Mouse (Mus musculus) MEL (cell line): Measurements from ENCODE around the gene Gla. TPM values are rescaled to one million over a fixed set of nuclear protein-coding genes. Genes with fewer than 3 reads are reported as not detected.

Experiments
- DNase-seq: peaks from one replicate; pipeline ENCODE4 v3.0.0; 2011; ENCODE audit warnings: low read depth, low spot score
- H3K27ac ChIP-seq: 2 replicates; pipeline ENCODE4 v1.5.1; 2012; ENCODE audit warnings: low read depth, mild to moderate bottlenecking, control low read depth, low read length, moderate library complexity; ENCODE audit not compliant: control insufficient read depth
- H3K27me3 ChIP-seq, 2 experiments: fragments of 150-350 bp in 1 of 2; sonication (generic) in 1 of 2; 2 replicates each; pipeline ENCODE4 v1.6.1; 2012; ENCODE audit warnings: low read length in 2 of 2, mild to moderate bottlenecking in 2 of 2, improper control_type of control experiment in 1 of 2, moderate library complexity in 1 of 2; ENCODE audit not compliant: insufficient read depth in 2 of 2, control insufficient read depth in 1 of 2
- H3K36me3 ChIP-seq, 2 experiments: 2 replicates each; pipeline ENCODE4 v1.6.1; 2012 to 2014; ENCODE audit warnings: low read length in 2 of 2, improper control_type of control experiment in 1 of 2, inconsistent platforms in 1 of 2, mild to moderate bottlenecking in 1 of 2; ENCODE audit not compliant: insufficient read depth in 2 of 2, control insufficient read depth in 1 of 2
- H3K4me1 ChIP-seq, 2 experiments: fragments of 150-350 bp in 1 of 2; sonication (generic) in 1 of 2; 2 replicates each; pipeline ENCODE4 v1.6.1; 2012; ENCODE audit warnings: low read length in 2 of 2, improper control_type of control experiment in 1 of 2, mild to moderate bottlenecking in 1 of 2; ENCODE audit not compliant: insufficient read depth in 2 of 2, control insufficient read depth in 1 of 2
- H3K4me3 ChIP-seq, 2 experiments: fragments of 150-350 bp in 1 of 2; sonication (generic) in 1 of 2; 2 replicates each; pipeline ENCODE4 v1.5.1; 2012; ENCODE audit warnings: low read depth in 2 of 2, low read length in 2 of 2, mild to moderate bottlenecking in 2 of 2, moderate library complexity in 2 of 2, control low read depth in 1 of 2, improper control_type of control experiment in 1 of 2; ENCODE audit not compliant: control insufficient read depth in 1 of 2, insufficient read depth in 1 of 2
- H3K79me2 ChIP-seq: 2 replicates; pipeline ENCODE4 v1.6.1; 2012; ENCODE audit warnings: mild to moderate bottlenecking, low read length, moderate library complexity; ENCODE audit not compliant: control insufficient read depth, poor library complexity, insufficient read depth
- H3K9ac ChIP-seq: 2 replicates; pipeline ENCODE4 v1.6.1; 2012; ENCODE audit warnings: low read depth, mild to moderate bottlenecking, control low read depth, low read length, moderate library complexity; ENCODE audit not compliant: control insufficient read depth, poor library complexity, severe bottlenecking
- H3K9me3 ChIP-seq: fragments of 150-350 bp; sonication (generic); replicated peaks from 2 replicates; pipeline ENCODE4 v1.6.1; 2012; ENCODE audit warnings: mild to moderate bottlenecking, low read length, improper control_type of control experiment, moderate library complexity; ENCODE audit not compliant: insufficient read depth
- CHD2 ChIP-seq: IDR thresholded peaks from 2 replicates; pipeline ENCODE4 v1.6.1; 2011; ENCODE audit warnings: low read length, improper control_type of control experiment
- ELF1 ChIP-seq: IDR thresholded peaks from 2 replicates; pipeline ENCODE4 v1.6.1; 2014; ENCODE audit warnings: low read depth, mild to moderate bottlenecking, inconsistent platforms, low read length, improper control_type of control experiment, moderate library complexity
- ETS1 ChIP-seq: IDR thresholded peaks from 2 replicates; pipeline ENCODE4 v1.6.1; 2012; ENCODE audit warnings: low read depth, mild to moderate bottlenecking, inconsistent platforms, low read length, improper control_type of control experiment, moderate library complexity
- GATA1 ChIP-seq: IDR thresholded peaks from 2 replicates; pipeline ENCODE4 v1.6.1; 2011; ENCODE audit warnings: low read depth, low read length, improper control_type of control experiment
- HCFC1 ChIP-seq: IDR thresholded peaks from 2 replicates; pipeline ENCODE4 v1.6.1; 2012; ENCODE audit warnings: low read depth, mild to moderate bottlenecking, inconsistent platforms, low read length, improper control_type of control experiment, moderate library complexity
- JUND ChIP-seq: IDR thresholded peaks from 2 replicates; pipeline ENCODE4 v1.6.1; 2011; ENCODE audit warnings: low read depth, mild to moderate bottlenecking, improper control_type of control experiment, low read length
- MAX ChIP-seq: IDR thresholded peaks from 2 replicates; pipeline ENCODE4 v1.6.1; 2011; ENCODE audit warnings: low read length, improper control_type of control experiment
- MXI1 ChIP-seq: IDR thresholded peaks from 2 replicates; pipeline ENCODE4 v1.6.1; 2011; ENCODE audit warnings: mild to moderate bottlenecking, low read depth, low read length, improper control_type of control experiment
- NELFE ChIP-seq: IDR thresholded peaks from 2 replicates; pipeline ENCODE4 v1.6.1; 2011; ENCODE audit warnings: low read depth, low read length, improper control_type of control experiment
- NRF1 ChIP-seq: IDR thresholded peaks from 2 replicates; pipeline ENCODE4 v1.6.1; 2014; ENCODE audit warnings: low read depth, mild to moderate bottlenecking, inconsistent platforms, low read length, improper control_type of control experiment, moderate library complexity; ENCODE audit not compliant: poor library complexity, insufficient read depth, severe bottlenecking
- POLR2AphosphoS2 ChIP-seq: IDR thresholded peaks from 2 replicates; pipeline ENCODE4 v1.6.1; 2011; ENCODE audit warnings: low read length, improper control_type of control experiment
- POLR2AphosphoS5 ChIP-seq: IDR thresholded peaks from 2 replicates; pipeline ENCODE4 v1.6.1; 2012; ENCODE audit warnings: low read depth, borderline replicate concordance, mild to moderate bottlenecking, inconsistent platforms, low read length, moderate library complexity, mixed read lengths
- SIN3A ChIP-seq: IDR thresholded peaks from 2 replicates; pipeline ENCODE4 v1.6.1; 2012; ENCODE audit warnings: low read length, improper control_type of control experiment, inconsistent platforms
- SMC3 ChIP-seq: IDR thresholded peaks from 2 replicates; pipeline ENCODE4 v1.6.1; 2011; ENCODE audit warnings: low read depth, low read length, improper control_type of control experiment
- TBP ChIP-seq: IDR thresholded peaks from 2 replicates; pipeline ENCODE4 v1.8.0; 2011; ENCODE audit warnings: low read depth, low read length, improper control_type of control experiment
- TCF12 ChIP-seq: IDR thresholded peaks from 2 replicates; pipeline ENCODE4 v1.6.1; 2014; ENCODE audit warnings: low read depth, mild to moderate bottlenecking, inconsistent platforms, low read length, improper control_type of control experiment, moderate library complexity
- USF2 ChIP-seq, 2 experiments: IDR thresholded peaks; 2 replicates each; pipeline ENCODE4 v1.6.1; 2011 to 2012; ENCODE audit warnings: improper control_type of control experiment in 2 of 2, low read length in 2 of 2, borderline replicate concordance in 1 of 2, inconsistent platforms in 1 of 2, low read depth in 1 of 2, mild to moderate bottlenecking in 1 of 2; ENCODE audit not compliant: insufficient read depth in 1 of 2
- ZC3H11A ChIP-seq: IDR thresholded peaks from 2 replicates; pipeline ENCODE4 v1.6.1; 2012; ENCODE audit warnings: low read depth, mild to moderate bottlenecking, inconsistent platforms, low read length, improper control_type of control experiment
- ZNF384 ChIP-seq: IDR thresholded peaks from 2 replicates; pipeline ENCODE4 v1.6.1; 2012; ENCODE audit warnings: low read depth, mild to moderate bottlenecking, inconsistent platforms, low read length, improper control_type of control experiment
- polyA plus RNA-seq, 2 experiments: library from polyadenylated mRNA; stranded (reverse) in 1 of 2; unstranded in 1 of 2; fragments of >175 nt in 1 of 2; fragments of >200 nt in 1 of 2; gene quantifications; 2 replicates each; pipeline versions ENCODE4 v1.2.1 to v1.2.4; 2012; ENCODE audit warnings: low replicate concordance in 2 of 2, low read depth in 1 of 2; ENCODE audit not compliant: insufficient read length in 2 of 2, insufficient read depth in 1 of 2, missing spikeins in 1 of 2
- total RNA-seq: library from RNA; depleted of rRNA; stranded (reverse); fragments of 300-350 nt; gene quantifications from 2 replicates; pipeline ENCODE4 v1.2.3, GENCODE M21; 2012

The Gla gene
- total and polyA plus RNA-seq, 3 experiments = 10.2 to 17.0 TPM; not detected in 1

GRCm38 (mm10) chrX:134623350-134623749, 22.4 kb upstream of the Gla start:
- TF ChIP-seq POLR2AphosphoS5 = no peak
- no peak for TF ChIP-seq USF2 (IDR thresholded peaks at IDR 0.05; ENCODE audit: borderline replicate concordance in 1 of 2, insufficient read depth in 1 of 2, low read depth in 1 of 2, low read length in 2 of 2)
- TF ChIP-seq JUND = no peak
- no peak for TF ChIP-seq MAX
- no peak for TF ChIP-seq CHD2
- TF ChIP-seq SMC3 = no peak
- TF ChIP-seq ETS1 = no peak
- no peak for TF ChIP-seq POLR2AphosphoS2
- TF ChIP-seq HCFC1 = no peak
- no peak for TF ChIP-seq SIN3A
- no peak for TF ChIP-seq MXI1
- Histone ChIP-seq H3K79me2 (no peaks in the 10 kb centered on the region), H3K4me3 (no peak overlapping the region), H3K9me3 (no peaks in the 10 kb centered on the region), H3K9ac (no peak overlapping the region), H3K27ac (no peak overlapping the region), H3K4me1 (peaks cover 3 to 10% of the 10 kb centered on the region in 2 experiments; a peak in 3 of 4 replicates), H3K27me3 (peaks cover 7 to 11% of the 10 kb centered on the region in 2 experiments), H3K36me3 (peaks cover 0 to 3% of the 10 kb centered on the region in 2 experiments; a peak in 1 of 4 replicates)
- DNase-seq = no peak

GRCm38 (mm10) chrX:134621685-134622084, 20.8 kb upstream of the Gla start:
- no peak for DNase-seq
- no peaks in the 10 kb centered on the region for H3K9me3 ChIP-seq
- H3K9ac ChIP-seq = no peak overlapping the region
- no peak overlapping the region for H3K4me3 ChIP-seq
- peaks cover 7 to 11% of the 10 kb centered on the region in 2 experiments for H3K27me3 ChIP-seq
- no peaks in the 10 kb centered on the region for H3K79me2 ChIP-seq
- no peaks in the 10 kb centered on the region for H3K36me3 ChIP-seq
- no peak overlapping the region for H3K27ac ChIP-seq
- H3K4me1 ChIP-seq = no peaks in the 10 kb centered on the region
- TF ChIP-seq TCF12 (no peak), POLR2AphosphoS5 (no peak), ELF1 (no peak), HCFC1 (no peak), NRF1 (no peak), ZNF384 (no peak), USF2 (IDR thresholded peaks at IDR 0.05; ENCODE audit: borderline replicate concordance in 1 of 2, insufficient read depth in 1 of 2, low read depth in 1 of 2, low read length in 2 of 2) (no peak), POLR2AphosphoS2 (no peak), GATA1 (no peak), ZC3H11A (no peak), NELFE (no peak), MXI1 (no peak), TBP (no peak)
